Mouse (Mus musculus): ENCODE measurements around the gene Rpl13.

DNA sequence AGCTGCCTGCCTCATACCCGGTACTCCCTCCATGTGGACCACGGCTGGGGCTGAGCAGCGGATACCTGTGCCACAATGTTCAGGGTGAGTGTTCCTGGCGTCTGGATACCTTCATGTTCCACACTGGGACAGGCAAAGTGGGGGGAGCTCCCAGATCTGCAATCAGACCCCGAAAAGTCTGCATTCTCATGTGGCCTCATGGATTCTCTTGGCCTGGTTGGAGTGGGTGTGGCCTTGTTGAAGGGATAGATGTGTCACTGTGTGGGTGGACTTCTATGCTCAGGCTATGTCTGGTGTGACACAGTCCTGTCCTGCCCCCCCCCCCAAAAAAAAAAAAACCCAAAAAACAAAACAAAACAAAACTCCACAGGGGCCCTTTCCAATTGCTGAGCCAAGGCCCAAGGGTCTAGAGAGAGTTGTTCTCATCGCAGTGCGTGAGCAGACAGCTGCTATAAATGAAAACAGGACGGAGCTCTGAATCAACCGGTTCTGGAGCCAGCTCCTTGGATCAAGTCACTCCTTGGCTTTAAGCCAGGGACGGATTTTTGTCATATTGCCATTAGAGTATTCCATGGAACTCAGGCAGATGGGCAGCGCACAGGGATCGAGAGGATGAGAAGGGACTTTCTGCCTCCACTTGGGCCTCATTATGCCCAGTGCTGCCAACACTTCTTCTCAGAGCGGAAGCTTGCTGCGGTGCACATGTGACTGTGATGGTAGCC is 39.8 kb downstream of the Rpl13 start:
- TF ChIP-seq POLR2A (IDR thresholded peaks at IDR 0.05; ENCODE audit: control insufficient read depth, low read depth, low read length) (no peak), CTCF (IDR thresholded peaks at IDR 0.05; ENCODE audit: control insufficient read depth, insufficient read depth, insufficient replicate concordance, low read depth, low read length) (no peak)
